Mouse (Mus musculus): ENCODE results near the gene Wnt7b.

- peak; percentile 75 for TF ChIP-seq EP300 (IDR thresholded peaks at IDR 0.05)
- no peak for TF ChIP-seq CTCF (IDR thresholded peaks at IDR 0.05)
Measured at GRCm38 (mm10) chr15:85611701-85612520, 29.6 kb upstream of the Wnt7b start.
